Mouse (Mus musculus) small intestine, adult 2 months (tissue): ENCODE data around the gene Cpm.

ENCODE experiments used
- CTCF ChIP-seq: fragments of 200-500 bp; IDR thresholded peaks from 2 replicates; pipeline ENCODE4 v1.5.1; 2012; ENCODE audit warnings: low read depth, mild to moderate bottlenecking, control low read depth, inconsistent platforms, low read length, moderate library complexity, mixed read lengths; ENCODE audit not compliant: insufficient replicate concordance, insufficient read length; ENCODE audit errors: extremely low read depth
- POLR2A ChIP-seq: fragments of 200-500 bp; IDR thresholded peaks from 2 replicates; pipeline ENCODE4 v1.6.1; 2012; ENCODE audit warnings: low read depth, mild to moderate bottlenecking, control low read depth, inconsistent platforms, low read length, moderate library complexity

GRCm38 (mm10) chr10:117606423-117606822 lies 22.9 kb upstream of the Cpm start:
- TF ChIP-seq CTCF (no peak), POLR2A (no peak)
